Mouse (Mus musculus) intestine, embryonic 14.5 days (tissue): Measurements from ENCODE around the gene Mcu. TPM values are rescaled to one million over a fixed set of nuclear protein-coding genes. Genes with fewer than 3 reads are reported as not detected.

Experiments used
- ATAC-seq: fragments of 200-750 bp; cut with Nextera tagmentation; replicated peaks from 2 replicates; pipeline ENCODE4 v1.8.0; 2017; ENCODE audit warnings: low read depth, moderate number of reproducible peaks, moderate TSS enrichment, moderate library complexity; ENCODE audit not compliant: low FRiP score, low TSS enrichment
- DNase-seq: peaks from one replicate; pipeline ENCODE4 v3.0.0-alpha.2; 2018; ENCODE audit warnings: low spot score
- H3K27ac ChIP-seq: fragments of 300-500 bp; sonication (generic); 2 replicates; pipeline ENCODE4 v1.5.1; 2014; ENCODE audit warnings: low read depth, mild to moderate bottlenecking, control low read depth
- H3K27me3 ChIP-seq: fragments of 300-500 bp; sonication (generic); replicated peaks from 2 replicates; pipeline ENCODE4 v1.6.1; 2014; ENCODE audit warnings: low read length, control low read depth; ENCODE audit not compliant: control insufficient read depth, insufficient read depth
- H3K36me3 ChIP-seq: fragments of 300-500 bp; sonication (generic); 2 replicates; pipeline ENCODE4 v1.6.1; 2014; ENCODE audit warnings: low read length, control low read depth; ENCODE audit not compliant: control insufficient read depth, insufficient read depth
- H3K4me1 ChIP-seq: fragments of 300-500 bp; sonication (generic); replicated peaks from 2 replicates; pipeline ENCODE4 v1.6.1; 2014; ENCODE audit warnings: low read length, control low read depth, mixed read lengths; ENCODE audit not compliant: control insufficient read depth, insufficient read depth
- H3K4me2 ChIP-seq: fragments of 300-500 bp; sonication (generic); 2 replicates; pipeline ENCODE4 v1.6.1; 2014; ENCODE audit warnings: low read length
- H3K4me3 ChIP-seq: fragments of 300-500 bp; sonication (generic); 2 replicates; pipeline ENCODE4 v1.5.1; 2014; ENCODE audit warnings: low read depth, low read length, control low read depth, mixed read lengths
- H3K9ac ChIP-seq: fragments of 300-500 bp; sonication (generic); 2 replicates; pipeline ENCODE4 v1.6.1; 2014; ENCODE audit warnings: mild to moderate bottlenecking, low read length
- H3K9me3 ChIP-seq: fragments of 300-500 bp; sonication (generic); 2 replicates; pipeline ENCODE4 v1.6.1; 2016; ENCODE audit warnings: low read length, control low read depth; ENCODE audit not compliant: control insufficient read depth
- WGBS: fragments of 180-500 bp; shearing (Covaris S2); extraction: QIAGEN DNeasy Blood & Tissue Kit; methylation state at CpG from one replicate; pipeline ENCODE4 v1.1.7; 2014; 5-methylcytosine and 5-hydroxymethylcytosine counted together
- polyA plus RNA-seq: library from polyadenylated mRNA; unstranded; fragments of >200 nt; fragmentation: Nextera tagmentation; extraction: Ambion mirVana; gene quantifications from 2 replicates; pipeline ENCODE4 v1.2.1, GENCODE M21; 2014

Gene Mcu
- polyA plus RNA-seq, 1 experiment from 2014 or later, result 60.2 TPM

GRCm38 (mm10) chr10:59408499-59408898 is 208.0 kb downstream of the Mcu start:
- no peak overlapping the region for H3K4me2 ChIP-seq
- DNase-seq, result no peak
- WGBS, result 34% methylated on average over 6 of the region's 6 CpGs

GRCm38 (mm10) chr10:59403793-59404149 is 212.7 kb downstream of the Mcu start:
- Histone ChIP-seq H3K36me3 (no peaks in the 10 kb centered on the region), H3K9ac (0 out of 2 replicates have a peak overlapping the region, but pooled peaks have one; percentile 13), H3K9me3 (no peaks in the 10 kb centered on the region), H3K4me1 (peaks cover 7% of the 10 kb centered on the region; the same call in 1 of the 2 replicates), H3K4me3 (no peak overlapping the region), H3K27me3 (no peaks in the 10 kb centered on the region), H3K27ac (0 out of 2 replicates have a peak overlapping the region, but pooled peaks have one; percentile 43), H3K4me2 (peak overlapping the region; percentile 37)
- WGBS, result 65% methylated on average over 10 of the region's 10 CpGs
- ATAC-seq (no peak), DNase-seq (peak; percentile 61)

More at GRCm38 (mm10) chr10:59408499-59408898, 208.0 kb downstream of the Mcu start:
- Histone ChIP-seq H3K27me3 (no peaks in the 10 kb centered on the region), H3K36me3 (no peaks in the 10 kb centered on the region), H3K4me1 (0 out of 2 replicates have a peak, but pooled peaks cover under 1% of the 10 kb centered on the region), H3K9ac (no peak overlapping the region), H3K9me3 (no peaks in the 10 kb centered on the region), H3K4me3 (no peak overlapping the region), H3K27ac (no peak overlapping the region)
- no peak for ATAC-seq

DNA sequence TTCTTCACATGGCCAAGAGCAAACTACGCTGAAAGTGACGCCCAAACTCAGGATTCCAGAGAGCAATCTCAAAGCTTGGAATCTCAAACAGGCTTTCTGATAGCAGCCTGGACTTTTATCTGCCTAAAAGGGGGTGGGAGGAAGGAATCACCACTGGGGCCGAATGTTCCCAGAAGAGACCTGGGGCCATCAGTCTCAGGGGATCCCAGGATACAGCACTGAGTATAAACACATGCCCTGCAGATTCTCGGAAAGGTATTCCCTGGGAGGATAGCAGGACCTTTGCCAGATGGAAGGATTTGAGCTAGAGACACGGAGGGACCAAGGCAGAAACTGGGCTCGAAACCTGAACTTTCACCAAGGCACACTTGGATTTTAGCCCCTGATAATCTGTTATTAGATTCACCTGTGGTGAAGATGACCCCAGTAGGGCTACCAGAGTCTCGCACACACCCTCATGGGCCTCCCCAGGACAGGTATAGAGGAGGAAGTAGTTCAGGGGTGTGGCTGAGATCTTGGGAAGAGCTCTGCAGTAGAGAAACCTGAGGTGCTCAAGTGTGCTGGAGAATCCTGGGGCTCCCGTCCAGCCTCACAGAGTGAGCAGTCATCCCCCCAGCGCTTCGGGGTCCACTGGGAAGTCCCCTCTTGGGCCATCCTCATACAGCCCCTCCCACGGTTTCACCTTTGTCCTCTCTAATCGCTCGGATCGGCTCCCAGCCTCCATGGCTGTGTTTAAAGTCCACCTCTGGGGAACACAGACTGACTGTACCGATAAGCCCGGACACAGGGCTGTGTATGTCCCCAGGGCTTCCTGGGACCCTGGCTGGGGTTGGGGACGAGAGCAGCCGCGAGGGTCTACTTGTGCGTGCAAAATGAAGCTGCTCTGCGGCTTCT is 213.3 kb downstream of the Mcu start, which contains the start of gene Pla2g12b:
Gene Pla2g12b, plus strand, starts transcription at position 762 of the 894 bp plus-strand sequence.
- H3K27ac ChIP-seq, result 0 out of 2 replicates have a peak within 1 kb of the TSS, but pooled peaks have one; percentile 43
- ATAC-seq (peak; percentile 74; the same call in 1 of the 2 replicates), DNase-seq (peak; percentile 58)
- H3K4me1 ChIP-seq, result peaks cover 7% of the 10 kb centered on the region; the same call in 1 of the 2 replicates
- no peak within 1 kb of the TSS for H3K4me3 ChIP-seq
- H3K27me3 ChIP-seq, result no peaks in the 10 kb centered on the region
- WGBS, result 50% methylated on average over 21 of the region's 21 CpGs
- no peaks in the 10 kb centered on the region for H3K36me3 ChIP-seq
- peak within 1 kb of the TSS; percentile 37 for H3K4me2 ChIP-seq
- H3K9me3 ChIP-seq, result no peaks in the 10 kb centered on the region
- H3K9ac ChIP-seq, result 0 out of 2 replicates have a peak within 1 kb of the TSS, but pooled peaks have one; percentile 13

Other genes starting within 250 kb of the Mcu start
- gene Gm10273, start 221.1 kb downstream of the Mcu start, polyA plus RNA-seq, result 7.8 and 10.5 TPM in 2 replicates
- gene Pla2g12b, start 213.0 kb downstream of the Mcu start, polyA plus RNA-seq, result 11.6 and 14.2 TPM in 2 replicates
- gene Oit3, start 174.9 kb downstream of the Mcu start, polyA plus RNA-seq, result 0.61 and 0.86 TPM in 2 replicates
- not detected in 2 replicates for gene Gm10322, start 629 bp downstream of the Mcu start, polyA plus RNA-seq
- 65.8 and 76.4 TPM in 2 replicates for gene Micu1, start 85.8 kb upstream of the Mcu start, polyA plus RNA-seq